Mouse (Mus musculus) c-Kit-positive CD71-negative TER-119-negative erythroid progenitor cells, embryonic 14.5 days (primary cell): ENCODE data around the gene Lhx5.

Source experiments
- DNase-seq: peaks from one replicate; pipeline ENCODE4 v3.0.0-alpha.2; 2013; ENCODE audit warnings: low read depth

The Lhx5 gene

DNA sequence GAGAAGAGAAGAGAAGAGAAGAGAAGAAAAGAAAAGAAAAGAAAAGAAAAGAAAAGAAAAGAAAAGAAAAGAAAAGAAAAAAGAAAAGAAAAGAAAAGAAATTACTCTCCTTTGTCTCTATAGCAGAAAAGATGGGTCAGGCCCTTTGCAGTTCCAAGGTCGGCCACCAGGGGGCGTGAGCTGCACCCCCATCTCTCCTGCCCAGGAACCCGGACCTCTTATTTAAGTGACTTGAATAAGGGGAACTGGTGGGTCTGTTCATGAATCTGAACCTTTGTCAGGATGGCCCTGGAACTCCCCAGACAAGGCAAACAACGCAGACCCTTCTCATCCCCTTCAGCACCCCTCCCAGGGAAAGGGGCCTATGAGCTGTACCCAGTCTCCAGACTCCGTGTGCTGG is 33.6 kb downstream of the Lhx5 start:
- DNase-seq = peak; percentile 18

DNA sequence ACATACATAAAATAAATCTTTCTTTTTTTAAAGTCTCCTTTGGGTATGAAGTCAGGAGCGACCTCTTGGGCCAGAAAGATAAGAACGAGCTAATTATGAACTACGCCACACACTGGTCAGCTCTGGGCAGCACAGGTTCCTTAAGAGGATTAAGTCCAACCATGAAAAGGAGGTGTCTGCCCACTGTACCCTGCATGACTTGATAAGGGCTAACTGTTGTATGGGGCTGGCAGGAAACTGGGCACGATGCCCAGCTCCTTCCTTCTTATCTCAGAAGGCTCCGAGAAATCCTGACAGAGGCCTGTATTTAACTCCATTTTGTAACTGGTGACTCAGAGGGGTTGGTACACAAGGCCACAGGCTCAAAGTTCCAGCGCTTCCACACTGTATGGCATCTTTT is 34.4 kb downstream of the Lhx5 start:
- DNase-seq = peak; percentile 16

DNA sequence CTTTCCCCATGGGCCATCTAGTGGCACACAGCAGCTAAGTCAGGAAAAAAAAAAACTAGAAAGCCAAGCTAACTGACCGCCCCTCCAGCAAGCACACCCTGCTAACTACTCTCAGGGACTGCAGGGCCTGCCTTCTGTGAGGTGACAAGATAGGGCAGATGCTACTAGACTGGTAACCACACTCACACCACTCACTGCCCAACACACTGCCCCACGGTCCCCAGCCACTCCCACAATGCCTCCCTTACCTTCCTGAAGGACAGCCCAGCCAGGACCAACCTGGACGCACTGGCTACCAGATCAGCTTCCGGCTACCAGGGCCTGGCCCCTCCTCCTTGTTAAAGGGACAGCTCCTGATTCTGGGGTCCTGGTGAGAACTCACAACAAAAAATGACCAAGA is 35.5 kb downstream of the Lhx5 start:
- DNase-seq = no peak

- DNase-seq = no peak
Measured at GRCm38 (mm10) chr5:120468336-120468735, 36.8 kb downstream of the Lhx5 start.

GRCm38 (mm10) chr5:120468830-120469229 is 37.3 kb downstream of the Lhx5 start:
- no peak for DNase-seq

DNA sequence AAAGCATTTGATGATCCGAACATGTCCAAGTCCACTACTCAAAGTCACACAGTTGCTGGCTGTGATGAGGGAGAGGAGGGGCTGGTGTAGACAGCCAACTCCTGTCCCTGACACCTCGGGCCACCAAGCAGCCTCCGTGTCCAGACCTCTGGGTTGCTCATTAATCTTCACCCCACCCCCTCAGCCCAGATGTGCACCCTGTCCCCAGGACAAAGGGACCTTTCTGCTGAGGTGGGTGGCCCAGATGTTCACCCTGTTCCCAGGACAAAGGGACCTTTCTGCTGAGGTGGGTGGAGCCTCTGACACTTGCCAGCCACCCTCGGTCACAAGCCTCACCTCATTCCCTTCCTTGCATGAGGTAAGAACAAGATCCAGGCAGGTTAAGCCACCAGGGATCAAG is 40.0 kb downstream of the Lhx5 start:
- DNase-seq = no peak

GRCm38 (mm10) chr5:120472770-120473169 is 41.3 kb downstream of the Lhx5 start, which contains the start of gene Sdsl:
Gene Sdsl (minus strand): TSS chr5:120472810.
- no peak for DNase-seq

DNA sequence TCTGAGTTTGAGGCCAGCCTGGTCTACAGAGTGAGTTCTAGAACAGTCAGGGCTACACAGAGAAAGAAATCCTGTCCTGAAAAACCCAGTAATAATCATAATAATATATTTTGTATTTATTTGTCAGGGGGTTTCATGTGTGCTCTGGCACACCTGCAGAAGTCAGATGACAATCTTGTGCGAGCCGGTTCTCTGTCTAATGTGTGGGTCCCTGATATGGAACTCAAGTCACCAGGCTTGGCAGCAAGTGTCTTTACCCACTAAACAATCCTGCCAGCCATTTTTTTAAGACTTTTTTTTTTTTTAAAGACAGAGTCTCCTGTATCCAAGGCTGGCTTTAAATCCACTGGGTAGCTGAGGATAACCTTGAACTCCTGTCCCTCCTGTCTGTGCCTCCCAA is 41.9 kb downstream of the Lhx5 start:
- no peak for DNase-seq

DNA sequence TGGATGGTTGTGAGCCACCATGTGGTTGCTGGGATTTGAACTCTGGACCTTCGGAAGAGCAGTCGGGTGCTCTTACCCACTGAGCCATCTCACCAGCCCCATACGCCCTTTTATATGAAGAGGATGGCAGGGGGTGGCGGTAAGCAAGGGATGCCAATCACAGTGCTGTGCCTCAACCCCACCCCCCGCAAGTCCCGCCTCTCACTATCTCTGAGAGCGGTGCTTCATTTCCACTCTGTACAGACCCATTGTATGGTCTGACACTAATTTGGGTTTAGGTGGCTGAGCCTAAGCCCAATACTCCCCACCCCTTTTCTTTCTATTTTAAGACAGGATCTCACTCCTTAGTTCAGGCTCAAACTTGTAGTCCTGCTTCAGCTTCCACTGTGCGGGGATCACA is 44.4 kb downstream of the Lhx5 start:
- DNase-seq = no peak

GRCm38 (mm10) chr5:120476296-120476695 is 44.8 kb downstream of the Lhx5 start, which contains the start of gene Sds:
Gene Sds (plus strand): TSS chr5:120476526.
- no peak for DNase-seq

GRCm38 (mm10) chr5:120477993-120478392 is 46.5 kb downstream of the Lhx5 start:
- DNase-seq = no peak

GRCm38 (mm10) chr5:120479538-120479937 is 48.0 kb downstream of the Lhx5 start:
- no peak for DNase-seq

- DNase-seq = no peak
Measured at GRCm38 (mm10) chr5:120481205-120481604, 49.7 kb downstream of the Lhx5 start.

DNA sequence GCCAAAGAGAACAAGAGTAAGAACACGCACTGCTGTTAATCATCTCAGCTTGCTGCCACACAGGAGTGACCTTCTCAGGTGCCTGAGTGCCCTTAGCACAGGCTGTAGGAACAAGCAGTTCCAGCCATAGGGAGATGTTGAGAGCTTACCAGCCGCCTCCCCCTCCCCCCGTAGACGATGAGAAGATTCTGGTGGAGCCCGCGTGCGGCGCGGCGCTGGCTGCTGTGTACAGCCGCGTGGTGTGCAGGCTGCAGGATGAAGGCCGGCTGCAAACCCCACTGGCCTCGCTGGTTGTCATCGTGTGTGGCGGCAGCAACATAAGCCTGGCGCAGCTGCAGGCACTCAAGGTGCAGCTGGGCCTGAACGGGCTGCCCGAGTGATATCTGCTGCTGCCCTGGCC is 51.9 kb downstream of the Lhx5 start:
- no peak for DNase-seq

GRCm38 (mm10) chr5:120487844-120488243 is 56.3 kb downstream of the Lhx5 start:
- no peak for DNase-seq

GRCm38 (mm10) chr5:120490679-120491192 is 59.2 kb downstream of the Lhx5 start:
- no peak for DNase-seq
